ENCODE assay signal across 26 mouse cellular contexts in genomic region chr11:34895624-34896023, GRCm38 (mm10).
DNase-seq lines count a peak whose midpoint lies in the region; ATAC-seq and TF ChIP-seq lines count a peak whose summit lies in the region.
"Had no signal": no experiment of that assay in that cellular context is flagged by ENCODE, and none has a peak within 500 bp of the region (broad histone marks: within the 10 kb centered on the region; RNA-seq: fewer than 3 reads in every experiment).

No protein-coding gene starts in this region.

- H3K36me3 ChIP-seq in lung, embryonic 14.5 days (ENCODE audit: insufficient read depth) = no peaks in the 10 kb centered on the region
- H3K36me3 ChIP-seq in midbrain, postnatal 0 days (ENCODE audit: insufficient read depth, low read length) = no peaks in the 10 kb centered on the region
- H3K36me3 ChIP-seq in midbrain, embryonic 16.5 days (ENCODE audit: control insufficient read depth, insufficient read depth, low read length) = no peaks in the 10 kb centered on the region
- H3K36me3 ChIP-seq in embryonic facial prominence, embryonic 12.5 days = no peaks in the 10 kb centered on the region
- no peaks in the 10 kb centered on the region for H3K36me3 ChIP-seq in limb, embryonic 15.5 days
- H3K36me3 ChIP-seq: forebrain, embryonic 15.5 days; hindbrain, embryonic 13.5 days; liver, embryonic 12.5 days; neural tube, embryonic 13.5 days had no signal

- ATAC-seq in lung, embryonic 14.5 days (ENCODE audit: insufficient read depth) = peak; percentile 62
- ATAC-seq in midbrain, postnatal 0 days (ENCODE audit: low FRiP score) = no peak
- ATAC-seq in midbrain, embryonic 16.5 days = no peak
- ATAC-seq in embryonic facial prominence, embryonic 12.5 days (ENCODE audit: insufficient number of reproducible peaks, insufficient read depth, low FRiP score, low TSS enrichment) = 0 out of 2 replicates have a peak, but pooled peaks have one; percentile 47
- 0 out of 2 replicates have a peak, but pooled peaks have one; percentile 65 for ATAC-seq in limb, embryonic 15.5 days (ENCODE audit: insufficient number of reproducible peaks, low FRiP score, low TSS enrichment, low read depth)
- ATAC-seq: forebrain, embryonic 15.5 days; intestine, embryonic 16.5 days; liver, embryonic 12.5 days; liver, postnatal 0 days; Patski had no signal

- no peaks in the 10 kb centered on the region for H3K9me3 ChIP-seq in lung, embryonic 14.5 days (ENCODE audit: low read depth, low read length)
- no peaks in the 10 kb centered on the region for H3K9me3 ChIP-seq in midbrain, postnatal 0 days (ENCODE audit: low read length)
- H3K9me3 ChIP-seq in midbrain, embryonic 16.5 days (replicated peaks; ENCODE audit: control insufficient read depth, low read length, poor library complexity, severe bottlenecking) = no peaks in the 10 kb centered on the region
- H3K9me3 ChIP-seq in embryonic facial prominence, embryonic 12.5 days = no peaks in the 10 kb centered on the region
- H3K9me3 ChIP-seq in limb, embryonic 15.5 days = no peaks in the 10 kb centered on the region
- H3K9me3 ChIP-seq: forebrain, embryonic 15.5 days; hindbrain, embryonic 13.5 days; liver, embryonic 12.5 days; neural tube, embryonic 13.5 days had no signal

- H3K4me2 ChIP-seq in lung, embryonic 14.5 days = peak overlapping the region; percentile 19; the same call in 1 of the 2 replicates
- H3K4me2 ChIP-seq in midbrain, postnatal 0 days (ENCODE audit: low read depth, low read length, poor library complexity, severe bottlenecking) = no peak overlapping the region
- no peak overlapping the region for H3K4me2 ChIP-seq in midbrain, embryonic 16.5 days (ENCODE audit: low read length)
- no peak overlapping the region for H3K4me2 ChIP-seq in embryonic facial prominence, embryonic 12.5 days (replicated peaks)
- H3K4me2 ChIP-seq in limb, embryonic 15.5 days = no peak overlapping the region
- H3K4me2 ChIP-seq: forebrain, embryonic 15.5 days; heart, embryonic 11.5 days; hindbrain, embryonic 13.5 days; liver, embryonic 12.5 days; neural tube, embryonic 13.5 days had no signal

- DNase-seq in lung, embryonic 14.5 days = peak; percentile 67
- no peak for DNase-seq in lung, postnatal 14 days
- DNase-seq in midbrain, postnatal 0 days (ENCODE audit: low spot score) = peak; percentile 10
- no peak for DNase-seq in adrenal gland, adult 2 months
- DNase-seq in thymus, adult 18-20 months = no peak
- DNase-seq: adrenal gland, postnatal 14 days; cerebellum, adult 11 months; cerebellum, adult 9-10 months; gastrocnemius, postnatal 25 days; heart, adult 18-20 months; heart, postnatal 4 days; kidney, adult 8-10 months; kidney, postnatal 10 days; layer of hippocampus, adult 9-11 months; liver, postnatal 0 days had no signal

- no peak overlapping the region for H3K4me3 ChIP-seq in lung, embryonic 14.5 days (ENCODE audit: low read depth, low read length)
- H3K4me3 ChIP-seq in midbrain, postnatal 0 days (ENCODE audit: low read depth, low read length) = no peak overlapping the region
- H3K4me3 ChIP-seq in midbrain, embryonic 16.5 days (ENCODE audit: low read depth, low read length) = no peak overlapping the region
- no peak overlapping the region for H3K4me3 ChIP-seq in embryonic facial prominence, embryonic 12.5 days
- no peak overlapping the region for H3K4me3 ChIP-seq in limb, embryonic 15.5 days
- H3K4me3 ChIP-seq: forebrain, embryonic 15.5 days; hindbrain, embryonic 13.5 days; liver, embryonic 12.5 days; neural tube, embryonic 13.5 days had no signal

- no peak overlapping the region for H3K9ac ChIP-seq in lung, embryonic 14.5 days
- no peak overlapping the region for H3K9ac ChIP-seq in midbrain, postnatal 0 days (replicated peaks; ENCODE audit: low read length, poor library complexity, severe bottlenecking)
- no peak overlapping the region for H3K9ac ChIP-seq in midbrain, embryonic 16.5 days (ENCODE audit: low read depth, low read length)
- no peak overlapping the region for H3K9ac ChIP-seq in embryonic facial prominence, embryonic 12.5 days
- H3K9ac ChIP-seq in limb, embryonic 15.5 days = no peak overlapping the region
- H3K9ac ChIP-seq: forebrain, embryonic 15.5 days; hindbrain, embryonic 13.5 days; liver, embryonic 12.5 days; liver, postnatal 0 days; neural tube, embryonic 13.5 days had no signal

- WGBS in lung, embryonic 14.5 days = 32% methylated on average over 7 of the region's 7 CpGs
- 72% methylated on average over 7 of the region's 7 CpGs for WGBS in midbrain, postnatal 0 days
- 71% methylated on average over 7 of the region's 7 CpGs for WGBS in midbrain, embryonic 16.5 days
- 37% methylated on average over 7 of the region's 7 CpGs for WGBS in embryonic facial prominence, embryonic 12.5 days
- 35% methylated on average over 7 of the region's 7 CpGs for WGBS in limb, embryonic 15.5 days

- peak overlapping the region; percentile 10; the same call in 1 of the 2 replicates for H3K27ac ChIP-seq in lung, embryonic 14.5 days (ENCODE audit: low read depth)
- no peak overlapping the region for H3K27ac ChIP-seq in midbrain, postnatal 0 days (ENCODE audit: low read depth, low read length)
- H3K27ac ChIP-seq in midbrain, embryonic 16.5 days (ENCODE audit: low read length) = no peak overlapping the region
- H3K27ac ChIP-seq in embryonic facial prominence, embryonic 12.5 days = no peak overlapping the region
- no peak overlapping the region for H3K27ac ChIP-seq in limb, embryonic 15.5 days
- H3K27ac ChIP-seq: forebrain, embryonic 15.5 days; hindbrain, embryonic 13.5 days; liver, embryonic 12.5 days; neural tube, embryonic 13.5 days had no signal

- no peaks in the 10 kb centered on the region for H3K4me1 ChIP-seq in lung, embryonic 14.5 days (ENCODE audit: insufficient read depth)
- H3K4me1 ChIP-seq in midbrain, postnatal 0 days (ENCODE audit: insufficient read depth, low read length) = no peaks in the 10 kb centered on the region
- no peaks in the 10 kb centered on the region for H3K4me1 ChIP-seq in midbrain, embryonic 16.5 days (ENCODE audit: control insufficient read depth, insufficient read depth, low read length)
- no peaks in the 10 kb centered on the region; the same call in 1 of the 2 replicates for H3K4me1 ChIP-seq in embryonic facial prominence, embryonic 12.5 days
- 0 out of 2 replicates have a peak, but pooled peaks cover 2% of the 10 kb centered on the region for H3K4me1 ChIP-seq in limb, embryonic 15.5 days
- H3K4me1 ChIP-seq: forebrain, embryonic 15.5 days; hindbrain, embryonic 13.5 days; liver, embryonic 12.5 days had no signal

- TF ChIP-seq CTCF in lung, embryonic 14.5 days (IDR thresholded peaks at IDR 0.05; ENCODE audit: low read depth) = no peak
- TF ChIP-seq CTCF in midbrain, postnatal 0 days (IDR thresholded peaks at IDR 0.05) = no peak

- no peaks in the 10 kb centered on the region for H3K27me3 ChIP-seq in lung, embryonic 14.5 days (ENCODE audit: insufficient read depth, low read length)
- no peaks in the 10 kb centered on the region for H3K27me3 ChIP-seq in midbrain, postnatal 0 days (ENCODE audit: insufficient read depth, low read length)
- H3K27me3 ChIP-seq in midbrain, embryonic 16.5 days (ENCODE audit: control insufficient read depth, insufficient read depth, low read depth, low read length) = no peaks in the 10 kb centered on the region
- no peaks in the 10 kb centered on the region for H3K27me3 ChIP-seq in embryonic facial prominence, embryonic 12.5 days
- H3K27me3 ChIP-seq in limb, embryonic 15.5 days = no peaks in the 10 kb centered on the region
- H3K27me3 ChIP-seq: CH12.LX; forebrain, embryonic 15.5 days; hindbrain, embryonic 13.5 days; liver, embryonic 12.5 days; neural tube, embryonic 13.5 days had no signal

Comparison
In these comparisons a context has a peak if more than half of its experiments do, and no peak if none do; other contexts are left out.
1. DNase-seq: peak in lung, embryonic 14.5 days (single experiment) and midbrain, postnatal 0 days (single experiment); none in lung, postnatal 14 days (single experiment), adrenal gland, adult 2 months (single experiment) and thymus, adult 18-20 months (0 of 2).
2. ATAC-seq: peak in lung, embryonic 14.5 days (single experiment), embryonic facial prominence, embryonic 12.5 days (single experiment) and limb, embryonic 15.5 days (single experiment); none in midbrain, postnatal 0 days (single experiment) and midbrain, embryonic 16.5 days (single experiment).